Mouse (Mus musculus) olfactory bulb, adult 2 months (tissue): ENCODE measurements around the gene Stpg3.

Experiments
- CTCF ChIP-seq: fragments of 200-500 bp; IDR thresholded peaks from 2 replicates; pipeline ENCODE4 v1.5.1; 2012; ENCODE audit warnings: low read depth, mild to moderate bottlenecking, low read length, moderate library complexity; ENCODE audit not compliant: insufficient read depth
- POLR2A ChIP-seq: fragments of 200-500 bp; IDR thresholded peaks from 2 replicates; pipeline ENCODE4 v1.6.1; 2012; ENCODE audit warnings: mild to moderate bottlenecking, low read depth, low read length, moderate library complexity; ENCODE audit not compliant: insufficient read depth

DNA sequence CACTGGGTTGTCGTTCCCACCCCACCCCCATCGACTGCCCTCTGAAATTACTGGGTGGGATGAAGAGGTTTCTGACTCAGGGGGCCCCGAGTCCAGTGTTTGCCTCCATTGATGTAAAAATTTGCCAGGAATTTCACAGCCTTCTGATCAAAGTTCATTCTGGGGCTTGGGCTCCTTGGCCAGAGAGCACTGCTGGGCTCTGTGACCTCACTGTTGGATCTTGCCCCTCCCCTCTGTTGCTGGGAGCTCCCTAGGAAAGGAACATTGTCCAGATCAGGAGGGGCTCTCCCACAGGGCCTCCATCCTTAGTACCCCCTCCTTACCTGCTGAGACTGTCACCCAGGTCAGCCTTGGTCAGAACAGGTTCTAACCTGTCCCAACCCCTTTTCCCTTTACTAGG, at the start of gene Stpg3:
- no peak for TF ChIP-seq CTCF
- no peak for TF ChIP-seq POLR2A
